Mouse (Mus musculus) forebrain, embryonic 16.5 days (tissue): ENCODE measurements at regions not wholly inside any gene's neighbourhood (a gene's known extent, or its start where the extent isn't known, plus 50 kb on each side); places are given as distances from the start of the nearest gene placed in this dataset.
"Not testable (repeated sequence)": the region's sequence is repeated elsewhere in the genome, so short reads cannot be mapped to it uniquely, and the experiment has no call there.

Experiments
- ATAC-seq: fragments of 200-750 bp; cut with Nextera tagmentation; 2 replicates; pipeline ENCODE4 v1.8.0; 2017; ENCODE audit warnings: mild to moderate bottlenecking, moderate library complexity
- H3K27ac ChIP-seq: fragments of 300-500 bp; sonication (generic); 2 replicates; pipeline ENCODE4 v1.5.1; 2014; ENCODE audit warnings: low read length, control low read depth
- H3K27me3 ChIP-seq: fragments of 300-500 bp; sonication (generic); replicated peaks from 2 replicates; pipeline ENCODE4 v1.6.1; 2014; ENCODE audit warnings: low read length; ENCODE audit not compliant: control insufficient read depth, insufficient read depth
- H3K36me3 ChIP-seq: fragments of 300-500 bp; sonication (generic); 2 replicates; pipeline ENCODE4 v1.6.1; 2014; ENCODE audit not compliant: control insufficient read depth, insufficient read depth
- H3K4me1 ChIP-seq: fragments of 300-500 bp; sonication (generic); replicated peaks from 2 replicates; pipeline ENCODE4 v1.6.1; 2014; ENCODE audit warnings: low read length; ENCODE audit not compliant: control insufficient read depth, insufficient read depth
- H3K4me2 ChIP-seq: fragments of 300-500 bp; sonication (generic); 2 replicates; pipeline ENCODE4 v1.6.1; 2014; ENCODE audit warnings: mild to moderate bottlenecking, low read length, control low read depth
- H3K4me3 ChIP-seq: fragments of 300-500 bp; sonication (generic); replicated peaks from 2 replicates; pipeline ENCODE4 v1.5.1; 2014; ENCODE audit warnings: mild to moderate bottlenecking, low read length, control low read depth
- H3K9ac ChIP-seq: fragments of 300-500 bp; sonication (generic); replicated peaks from 2 replicates; pipeline ENCODE4 v1.6.1; 2014; ENCODE audit warnings: low read depth, low read length, control low read depth
- H3K9me3 ChIP-seq: fragments of 300-500 bp; sonication (generic); 2 replicates; pipeline ENCODE4 v1.6.1; 2016; ENCODE audit warnings: low read length; ENCODE audit not compliant: control insufficient read depth
- WGBS: fragments of 180-500 bp; shearing (Covaris S2); extraction: QIAGEN DNeasy Blood & Tissue Kit; methylation state at CpG from one replicate; pipeline ENCODE4 v1.1.7; 2014; 5-methylcytosine and 5-hydroxymethylcytosine counted together

- Histone ChIP-seq H3K9ac (no peak overlapping the region), H3K27ac (no peak overlapping the region), H3K36me3 (no peaks in the 10 kb centered on the region), H3K4me3 (no peak overlapping the region), H3K27me3 (no peaks in the 10 kb centered on the region), H3K4me2 (no peak overlapping the region), H3K9me3 (no peaks in the 10 kb centered on the region), H3K4me1 (no peaks in the 10 kb centered on the region)
- ATAC-seq, result no peak
- WGBS, result 87% methylated on average over 4 of the region's 4 CpGs
These were observed 418.1 kb upstream of the Slc10a2 start for GRCm38 (mm10) chr8:5523281-5523680.

GRCm38 (mm10) chr8:5495861-5496260 is 390.7 kb upstream of the Slc10a2 start:
- Histone ChIP-seq H3K4me1 (no peaks in the 10 kb centered on the region), H3K4me2 (no peak overlapping the region), H3K9me3 (no peaks in the 10 kb centered on the region), H3K27ac (no peak overlapping the region), H3K36me3 (no peaks in the 10 kb centered on the region), H3K27me3 (no peaks in the 10 kb centered on the region), H3K4me3 (no peak overlapping the region), H3K9ac (no peak overlapping the region)
- 79% methylated on average over 2 of the region's 2 CpGs for WGBS
- no peak for ATAC-seq

- H3K4me1 ChIP-seq, result no peaks in the 10 kb centered on the region
- no peak overlapping the region for H3K4me2 ChIP-seq
- WGBS, result 83% methylated on average over 3 of the region's 3 CpGs
- ATAC-seq, result no peak
- H3K27me3 ChIP-seq, result no peaks in the 10 kb centered on the region
- no peak overlapping the region for H3K27ac ChIP-seq
- H3K36me3 ChIP-seq, result no peaks in the 10 kb centered on the region
- no peaks in the 10 kb centered on the region for H3K9me3 ChIP-seq
- H3K9ac ChIP-seq, result no peak overlapping the region
- H3K4me3 ChIP-seq, result no peak overlapping the region
These were observed 385.3 kb upstream of the Slc10a2 start for GRCm38 (mm10) chr8:5490491-5490890.

- H3K4me3 ChIP-seq, result no peak overlapping the region
- ATAC-seq, result no peak
- no peaks in the 10 kb centered on the region for H3K4me1 ChIP-seq
- no peak overlapping the region for H3K27ac ChIP-seq
- no peak overlapping the region for H3K4me2 ChIP-seq
- no peak overlapping the region for H3K9ac ChIP-seq
- 61% methylated on average over 1 of the region's 1 CpGs for WGBS
- no peaks in the 10 kb centered on the region for H3K36me3 ChIP-seq
- H3K27me3 ChIP-seq, result no peaks in the 10 kb centered on the region
- no peaks in the 10 kb centered on the region for H3K9me3 ChIP-seq
These were observed 377.8 kb upstream of the Slc10a2 start for GRCm38 (mm10) chr8:5482938-5483337.

- Histone ChIP-seq H3K4me2 (no peak overlapping the region), H3K9ac (no peak overlapping the region), H3K4me3 (no peak overlapping the region), H3K36me3 (no peaks in the 10 kb centered on the region), H3K4me1 (no peaks in the 10 kb centered on the region), H3K9me3 (no peaks in the 10 kb centered on the region), H3K27me3 (no peaks in the 10 kb centered on the region), H3K27ac (no peak overlapping the region)
- peak; percentile 43; the same call in 1 of the 2 replicates for ATAC-seq
These were observed 367.8 kb upstream of the Slc10a2 start for GRCm38 (mm10) chr8:5472999-5473398.

GRCm38 (mm10) chr8:5472582-5472981 is 367.4 kb upstream of the Slc10a2 start:
- no peaks in the 10 kb centered on the region for H3K36me3 ChIP-seq
- no peak overlapping the region for H3K4me3 ChIP-seq
- no peaks in the 10 kb centered on the region for H3K27me3 ChIP-seq
- H3K9ac ChIP-seq, result no peak overlapping the region
- no peaks in the 10 kb centered on the region for H3K4me1 ChIP-seq
- 71% methylated on average over 1 of the region's 1 CpGs for WGBS
- H3K27ac ChIP-seq, result no peak overlapping the region
- ATAC-seq, result no peak
- H3K4me2 ChIP-seq, result no peak overlapping the region
- H3K9me3 ChIP-seq, result no peaks in the 10 kb centered on the region

GRCm38 (mm10) chr8:5457619-5458018 is 352.5 kb upstream of the Slc10a2 start:
- H3K9me3 ChIP-seq, result no peaks in the 10 kb centered on the region
- ATAC-seq, result no peak
- WGBS, result 91% methylated on average over 1 of the region's 1 CpGs

GRCm38 (mm10) chr8:5453469-5453868 is 348.3 kb upstream of the Slc10a2 start:
- H3K9me3 ChIP-seq, result no peaks in the 10 kb centered on the region
- H3K4me3 ChIP-seq, result no peak overlapping the region
- H3K9ac ChIP-seq, result no peak overlapping the region
- no peaks in the 10 kb centered on the region for H3K4me1 ChIP-seq
- no peak for ATAC-seq
- H3K27ac ChIP-seq, result no peak overlapping the region
- H3K4me2 ChIP-seq, result no peak overlapping the region
- H3K36me3 ChIP-seq, result no peaks in the 10 kb centered on the region
- H3K27me3 ChIP-seq, result no peaks in the 10 kb centered on the region
- WGBS, result 93% methylated on average over 4 of the region's 4 CpGs

More at GRCm38 (mm10) chr8:5457619-5458018, 352.5 kb upstream of the Slc10a2 start:
- Histone ChIP-seq H3K4me1 (no peaks in the 10 kb centered on the region), H3K4me2 (no peak overlapping the region), H3K9ac (no peak overlapping the region), H3K27me3 (no peaks in the 10 kb centered on the region), H3K4me3 (no peak overlapping the region), H3K27ac (no peak overlapping the region), H3K36me3 (no peaks in the 10 kb centered on the region)

GRCm38 (mm10) chr8:5442243-5442642 is 337.1 kb upstream of the Slc10a2 start:
- H3K27ac ChIP-seq, H3K36me3 ChIP-seq, ATAC-seq: not testable (repeated sequence)

GRCm38 (mm10) chr8:5440404-5440803 is 335.3 kb upstream of the Slc10a2 start:
- H3K36me3 ChIP-seq, ATAC-seq, H3K9ac ChIP-seq, H3K27me3 ChIP-seq, H3K4me2 ChIP-seq, H3K4me1 ChIP-seq, H3K9me3 ChIP-seq, H3K27ac ChIP-seq, H3K4me3 ChIP-seq: not testable (repeated sequence)
- 92% methylated on average over 3 of the region's 3 CpGs for WGBS

More at GRCm38 (mm10) chr8:5442243-5442642, 337.1 kb upstream of the Slc10a2 start:
- H3K9ac ChIP-seq, H3K4me3 ChIP-seq, H3K27me3 ChIP-seq, H3K9me3 ChIP-seq, H3K4me2 ChIP-seq, H3K4me1 ChIP-seq: not testable (repeated sequence)
- WGBS, result 87% methylated on average over 5 of the region's 5 CpGs
